In genomic region chr17:70397220-70397619, GRCm38 (mm10) we compare ENCODE assay signal across 10 mouse cellular contexts.
DNase-seq lines count a peak whose midpoint lies in the region; ATAC-seq and TF ChIP-seq lines count a peak whose summit lies in the region.
"Had no signal": no experiment of that assay in that cellular context is flagged by ENCODE, and none has a peak within 500 bp of the region (broad histone marks: within the 10 kb centered on the region; RNA-seq: fewer than 3 reads in every experiment).

No protein-coding gene starts in this region.

- no peak overlapping the region for H3K4me3 ChIP-seq in midbrain, postnatal 0 days (ENCODE audit: low read depth, low read length)
- H3K4me3 ChIP-seq in midbrain, embryonic 16.5 days (ENCODE audit: low read depth, low read length), result no peak overlapping the region
- no peak overlapping the region for H3K4me3 ChIP-seq in limb, embryonic 10.5 days
- H3K4me3 ChIP-seq: heart, embryonic 10.5 days; liver, embryonic 15.5 days had no signal

- no peaks in the 10 kb centered on the region for H3K36me3 ChIP-seq in midbrain, postnatal 0 days (ENCODE audit: insufficient read depth, low read length)
- no peaks in the 10 kb centered on the region for H3K36me3 ChIP-seq in midbrain, embryonic 16.5 days (ENCODE audit: control insufficient read depth, insufficient read depth, low read length)
- no peaks in the 10 kb centered on the region for H3K36me3 ChIP-seq in limb, embryonic 10.5 days
- H3K36me3 ChIP-seq: heart, embryonic 10.5 days; liver, embryonic 15.5 days had no signal

- H3K9me3 ChIP-seq in midbrain, postnatal 0 days (ENCODE audit: low read length), result no peaks in the 10 kb centered on the region
- no peaks in the 10 kb centered on the region for H3K9me3 ChIP-seq in midbrain, embryonic 16.5 days (replicated peaks; ENCODE audit: control insufficient read depth, low read length, poor library complexity, severe bottlenecking)
- no peaks in the 10 kb centered on the region for H3K9me3 ChIP-seq in limb, embryonic 10.5 days (replicated peaks)
- H3K9me3 ChIP-seq: heart, embryonic 10.5 days; liver, embryonic 15.5 days had no signal

- ATAC-seq in midbrain, postnatal 0 days (ENCODE audit: low FRiP score), result 0 out of 2 replicates have a peak, but pooled peaks have one; percentile 23
- no peak for ATAC-seq in midbrain, embryonic 16.5 days

- WGBS in midbrain, postnatal 0 days, result 32% methylated on average over 3 of the region's 3 CpGs
- WGBS in midbrain, embryonic 16.5 days, result 34% methylated on average over 3 of the region's 3 CpGs
- WGBS in limb, embryonic 10.5 days, result 16% methylated on average over 3 of the region's 3 CpGs

- peak; percentile 38 for DNase-seq in adrenal gland, adult 2 months
- DNase-seq in adrenal gland, postnatal 4 days (ENCODE audit: low spot score in 2 of 2), result no peak
- DNase-seq in midbrain, postnatal 0 days (ENCODE audit: low spot score), result peak; percentile 38
- DNase-seq in limb, embryonic 10.5 days (ENCODE audit: low spot score), result peak; percentile 76
- peak; percentile 55 for DNase-seq in testis, postnatal 10 days (ENCODE audit: low spot score)
- no peak for DNase-seq in layer of hippocampus, adult 9-10 months (ENCODE audit: low spot score)
- no peak for DNase-seq in gastrocnemius, adult 18-20 months (ENCODE audit: low spot score)

- no peak overlapping the region for H3K27ac ChIP-seq in midbrain, postnatal 0 days (ENCODE audit: low read depth, low read length)
- no peak overlapping the region for H3K27ac ChIP-seq in midbrain, embryonic 16.5 days (ENCODE audit: low read length)
- peak overlapping the region; percentile 68 for H3K27ac ChIP-seq in limb, embryonic 10.5 days
- H3K27ac ChIP-seq: heart, embryonic 10.5 days; liver, embryonic 15.5 days had no signal

- no peak overlapping the region for H3K9ac ChIP-seq in midbrain, postnatal 0 days (replicated peaks; ENCODE audit: low read length, poor library complexity, severe bottlenecking)
- H3K9ac ChIP-seq in midbrain, embryonic 16.5 days (ENCODE audit: low read depth, low read length), result no peak overlapping the region
- H3K9ac ChIP-seq: liver, embryonic 15.5 days had no signal

- H3K4me2 ChIP-seq in midbrain, postnatal 0 days (ENCODE audit: low read depth, low read length, poor library complexity, severe bottlenecking), result no peak overlapping the region
- H3K4me2 ChIP-seq in midbrain, embryonic 16.5 days (ENCODE audit: low read length), result no peak overlapping the region
- H3K4me2 ChIP-seq: liver, embryonic 15.5 days had no signal

- no peak for TF ChIP-seq CTCF in midbrain, postnatal 0 days (IDR thresholded peaks at IDR 0.05)

- no peaks in the 10 kb centered on the region for H3K27me3 ChIP-seq in midbrain, postnatal 0 days (ENCODE audit: insufficient read depth, low read length)
- H3K27me3 ChIP-seq in midbrain, embryonic 16.5 days (ENCODE audit: control insufficient read depth, insufficient read depth, low read depth, low read length), result no peaks in the 10 kb centered on the region
- H3K27me3 ChIP-seq in limb, embryonic 10.5 days (ENCODE audit: low read depth, poor library complexity, severe bottlenecking), result no peaks in the 10 kb centered on the region
- H3K27me3 ChIP-seq: liver, embryonic 15.5 days had no signal

- no peaks in the 10 kb centered on the region for H3K4me1 ChIP-seq in midbrain, postnatal 0 days (ENCODE audit: insufficient read depth, low read length)
- peaks cover 6% of the 10 kb centered on the region; the same call in 1 of the 2 replicates for H3K4me1 ChIP-seq in midbrain, embryonic 16.5 days (ENCODE audit: control insufficient read depth, insufficient read depth, low read length)
- H3K4me1 ChIP-seq in limb, embryonic 10.5 days, result peaks cover 27% of the 10 kb centered on the region
- H3K4me1 ChIP-seq: heart, embryonic 10.5 days; liver, embryonic 15.5 days had no signal

Comparison
In these comparisons a context has a peak if more than half of its experiments do, and no peak if none do; other contexts are left out.
1. DNase-seq: peak in adrenal gland, adult 2 months (single experiment), midbrain, postnatal 0 days (single experiment), limb, embryonic 10.5 days (single experiment) and testis, postnatal 10 days (single experiment); none in adrenal gland, postnatal 4 days (0 of 2), layer of hippocampus, adult 9-10 months (single experiment) and gastrocnemius, adult 18-20 months (single experiment).